In the genomic region with DNA sequence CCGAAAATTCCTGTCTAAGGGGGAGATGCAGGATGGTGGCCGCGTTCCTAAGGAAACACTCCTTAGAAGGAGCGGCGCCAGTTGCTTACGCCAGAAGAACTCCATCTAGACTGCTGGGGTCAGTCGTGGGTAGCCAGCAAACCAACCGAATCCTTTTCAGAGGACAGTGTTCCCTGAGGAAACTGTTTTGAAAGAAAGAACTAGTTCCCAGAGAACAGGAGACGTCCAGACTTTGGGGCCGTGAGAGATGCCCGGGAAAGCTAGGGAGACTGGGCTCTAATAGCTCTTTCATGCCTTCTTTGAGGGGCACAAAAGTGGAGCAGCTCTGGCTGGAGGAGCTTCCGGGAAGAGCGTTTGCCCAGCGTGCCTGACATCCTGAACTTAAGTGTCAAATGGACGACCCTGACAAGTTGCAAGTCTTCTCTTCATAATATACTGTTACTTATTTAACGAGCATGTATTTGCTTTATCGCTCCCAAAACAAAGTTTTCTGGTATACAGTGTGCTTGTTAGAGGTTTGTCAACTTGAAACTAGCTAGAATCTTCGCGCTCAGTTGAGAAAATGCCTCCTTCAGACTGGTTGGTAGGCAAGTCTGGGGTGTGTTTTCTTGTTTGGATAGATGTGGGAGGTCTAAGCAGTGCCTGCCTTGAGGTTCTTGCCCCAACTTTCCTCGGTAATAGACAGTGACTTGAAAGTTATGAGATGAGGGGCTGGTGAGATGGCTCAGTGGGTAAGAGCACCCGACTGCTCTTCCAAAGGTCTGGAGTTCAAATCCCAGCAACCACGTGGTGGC, we compare ENCODE assay signal across 8 mouse cellular contexts. TPM values are rescaled to one million over a fixed set of nuclear protein-coding genes. Genes with fewer than 3 reads are reported as not detected.
DNase-seq lines count a peak whose midpoint lies in the region; ATAC-seq and TF ChIP-seq lines count a peak whose summit lies in the region.

No protein-coding gene starts in this region.

- peak; percentile 71 for DNase-seq in gastrocnemius, postnatal 10 days
- no peak for DNase-seq in gastrocnemius, adult 8-10 months (ENCODE audit: low spot score in 2 of 2)
- peak; percentile 25 for DNase-seq in thymus, postnatal 0 days (ENCODE audit: low spot score)
- no peak for DNase-seq in thymus, postnatal 4 days
- peak; percentile 52 to 75 for DNase-seq in gastrocnemius, postnatal 4 days (ENCODE audit: low spot score in 2 of 2)
- no peak for DNase-seq in liver, postnatal 0 days
- no peak for DNase-seq in cerebellum, adult 11 months

- H3K9me3 ChIP-seq in liver, postnatal 0 days (ENCODE audit: low read length) = no peaks in the 10 kb centered on the region
- no peaks in the 10 kb centered on the region for H3K9me3 ChIP-seq in stomach, embryonic 16.5 days (replicated peaks; ENCODE audit: control insufficient read depth, low read length)

- H3K4me3 ChIP-seq in liver, postnatal 0 days (ENCODE audit: low read depth, low read length) = peak overlapping the region; percentile 73
- peak overlapping the region; percentile 65 for H3K4me3 ChIP-seq in stomach, embryonic 16.5 days (replicated peaks; ENCODE audit: low read length)

- peak; percentile 10; the same call in 1 of the 2 replicates for ATAC-seq in liver, postnatal 0 days
- ATAC-seq in stomach, embryonic 16.5 days (ENCODE audit: insufficient read depth, low FRiP score) = peak; percentile 65

- peaks cover 6% of the 10 kb centered on the region for H3K36me3 ChIP-seq in liver, postnatal 0 days (replicated peaks; ENCODE audit: insufficient read depth, low read length)
- H3K36me3 ChIP-seq in stomach, embryonic 16.5 days (ENCODE audit: control insufficient read depth, insufficient read depth, low read length) = peaks cover 6% of the 10 kb centered on the region; the same call in 1 of the 2 replicates

- no peak for TF ChIP-seq EP300 in liver, postnatal 0 days (IDR thresholded peaks at IDR 0.05; ENCODE audit: low read depth)

- peak overlapping the region; percentile 73 for H3K9ac ChIP-seq in liver, postnatal 0 days (replicated peaks)
- peak overlapping the region; percentile 80 for H3K9ac ChIP-seq in stomach, embryonic 16.5 days (ENCODE audit: low read length)

- TF ChIP-seq CTCF in liver, postnatal 0 days (IDR thresholded peaks at IDR 0.05; ENCODE audit: low read depth) = no peak

- 4% methylated on average over 22 of the region's 22 CpGs for WGBS in liver, postnatal 0 days (ENCODE audit: insufficient replicate concordance)
- WGBS in stomach, embryonic 16.5 days = 3% methylated on average over 22 of the region's 22 CpGs

- H3K4me2 ChIP-seq in liver, postnatal 0 days (ENCODE audit: low read depth, low read length) = peak overlapping the region; percentile 95
- H3K4me2 ChIP-seq in stomach, embryonic 16.5 days (ENCODE audit: low read depth, low read length) = peak overlapping the region; percentile 87

- peaks cover 25% of the 10 kb centered on the region for H3K4me1 ChIP-seq in liver, postnatal 0 days (ENCODE audit: insufficient read depth)
- peaks cover 12% of the 10 kb centered on the region for H3K4me1 ChIP-seq in stomach, embryonic 16.5 days (ENCODE audit: control insufficient read depth, insufficient read depth, low read length)

- H3K27me3 ChIP-seq in liver, postnatal 0 days (ENCODE audit: insufficient read depth, low read length) = no peaks in the 10 kb centered on the region
- no peaks in the 10 kb centered on the region for H3K27me3 ChIP-seq in stomach, embryonic 16.5 days (ENCODE audit: control insufficient read depth, insufficient read depth, low read length)

- H3K27ac ChIP-seq in liver, postnatal 0 days (ENCODE audit: low read depth) = peak overlapping the region; percentile 96
- peak overlapping the region; percentile 99 for H3K27ac ChIP-seq in stomach, embryonic 16.5 days (ENCODE audit: low read length)

RNA-seq across cellular contexts. Expression of gene Mcrs1, which starts 0.8 kb away (rescaled TPM):
- 10 to 100 TPM; 41.0 to 44.7 TPM for total RNA-seq in gastrocnemius, postnatal 10 days (2021)
- 10 to 100 TPM; 18.8 to 34.0 (median 26.1) TPM for total RNA-seq in gastrocnemius, adult 8-10 months (2022)
- 136 and 154 TPM in 2 replicates for polyA plus RNA-seq in thymus, postnatal 0 days (2015; fragmentation: Nextera tagmentation; extraction: Ambion mirVana)
- 10 to 100 TPM; 55.6 to 59.3 TPM for total RNA-seq in gastrocnemius, postnatal 4 days (2021)
- polyA plus RNA-seq in liver, postnatal 0 days (2015; fragmentation: Nextera tagmentation; extraction: Ambion mirVana) = 25.1 and 27.2 TPM in 2 replicates
- polyA plus RNA-seq in stomach, embryonic 16.5 days (2015; fragmentation: Nextera tagmentation; extraction: Ambion mirVana) = 98.7 and 113 TPM in 2 replicates

RNA-seq across cellular contexts. Expression of gene Kcnh3, which starts 27.9 kb away (rescaled TPM):
- under 1 TPM; 0.12 to 0.68 TPM for total RNA-seq in gastrocnemius, postnatal 10 days (2021)
- not detected for total RNA-seq in gastrocnemius, adult 8-10 months (2022)
- 20.0 and 20.8 TPM in 2 replicates for polyA plus RNA-seq in thymus, postnatal 0 days (2015; fragmentation: Nextera tagmentation; extraction: Ambion mirVana)
- total RNA-seq in gastrocnemius, postnatal 4 days (2021) = under 1 TPM; 0.10 to 0.13 TPM
- polyA plus RNA-seq in liver, postnatal 0 days (2015; fragmentation: Nextera tagmentation; extraction: Ambion mirVana) = 0.05 and 0.07 TPM in 2 replicates
- 0.52 and 0.66 TPM in 2 replicates for polyA plus RNA-seq in stomach, embryonic 16.5 days (2015; fragmentation: Nextera tagmentation; extraction: Ambion mirVana)

RNA-seq across cellular contexts. Expression of gene Prpf40b, which starts 42.3 kb away (rescaled TPM):
- 10 to 100 TPM; 23.3 to 28.8 TPM for total RNA-seq in gastrocnemius, postnatal 10 days (2021)
- 10 to 100 TPM; 22.5 to 28.5 (median 25.7) TPM for total RNA-seq in gastrocnemius, adult 8-10 months (2022)
- polyA plus RNA-seq in thymus, postnatal 0 days (2015; fragmentation: Nextera tagmentation; extraction: Ambion mirVana) = 13.0 and 14.0 TPM in 2 replicates
- total RNA-seq in gastrocnemius, postnatal 4 days (2021) = 10 to 100 TPM; 32.6 to 34.5 TPM
- 7.1 and 8.6 TPM in 2 replicates for polyA plus RNA-seq in liver, postnatal 0 days (2015; fragmentation: Nextera tagmentation; extraction: Ambion mirVana)
- polyA plus RNA-seq in stomach, embryonic 16.5 days (2015; fragmentation: Nextera tagmentation; extraction: Ambion mirVana) = 42.5 and 44.3 TPM in 2 replicates

RNA-seq across cellular contexts. Expression of gene Fam186b, which starts 43.1 kb away (rescaled TPM):
- total RNA-seq in gastrocnemius, postnatal 10 days (2021) = not detected
- not detected for total RNA-seq in gastrocnemius, adult 8-10 months (2022)
- polyA plus RNA-seq in thymus, postnatal 0 days (2015; fragmentation: Nextera tagmentation; extraction: Ambion mirVana) = 0.05 and 0.08 TPM in 2 replicates
- not detected for total RNA-seq in gastrocnemius, postnatal 4 days (2021)
- not detected in 2 replicates for polyA plus RNA-seq in liver, postnatal 0 days (2015; fragmentation: Nextera tagmentation; extraction: Ambion mirVana)
- polyA plus RNA-seq in stomach, embryonic 16.5 days (2015; fragmentation: Nextera tagmentation; extraction: Ambion mirVana) = 0.06 and 0.10 TPM in 2 replicates

Comparison
In these comparisons a context has a peak if more than half of its experiments do, and no peak if none do; other contexts are left out.
1. DNase-seq: peak in gastrocnemius, postnatal 10 days (single experiment), thymus, postnatal 0 days (single experiment) and gastrocnemius, postnatal 4 days (2 of 2); none in gastrocnemius, adult 8-10 months (0 of 2), thymus, postnatal 4 days (single experiment), liver, postnatal 0 days (single experiment) and cerebellum, adult 11 months (single experiment).